Mouse (Mus musculus) brain, embryonic 14.5 days (tissue): Measurements from ENCODE around the gene Parl. TPM values are rescaled to one million over a fixed set of nuclear protein-coding genes. Genes with fewer than 3 reads are reported as not detected.

ENCODE experiments used
- DNase-seq: peaks from one replicate; pipeline ENCODE4 v3.0.0-alpha.2; 2011; ENCODE audit warnings: low read depth
- CTCF ChIP-seq: fragments of 200-500 bp; IDR thresholded peaks from 2 replicates; pipeline ENCODE4 v1.5.1; 2012; ENCODE audit warnings: inconsistent platforms, mild to moderate bottlenecking, moderate library complexity, borderline replicate concordance; ENCODE audit not compliant: insufficient read depth, insufficient read length; ENCODE audit errors: extremely low read depth
- POLR2A ChIP-seq: fragments of 200-500 bp; IDR thresholded peaks from 2 replicates; pipeline ENCODE4 v1.6.1; 2012; ENCODE audit warnings: mild to moderate bottlenecking, inconsistent platforms, borderline replicate concordance; ENCODE audit not compliant: poor library complexity, insufficient read depth, insufficient read length, severe bottlenecking; ENCODE audit errors: extremely low read depth
- polyA plus RNA-seq: library from polyadenylated mRNA; depleted of rRNA; stranded (reverse); fragments of >200 nt; gene quantifications from 2 replicates; pipeline ENCODE4 v1.2.3, GENCODE M21; 2012; rRNA removed

Gene Parl
- polyA plus RNA-seq, 1 experiment = 53.9 TPM

DNA sequence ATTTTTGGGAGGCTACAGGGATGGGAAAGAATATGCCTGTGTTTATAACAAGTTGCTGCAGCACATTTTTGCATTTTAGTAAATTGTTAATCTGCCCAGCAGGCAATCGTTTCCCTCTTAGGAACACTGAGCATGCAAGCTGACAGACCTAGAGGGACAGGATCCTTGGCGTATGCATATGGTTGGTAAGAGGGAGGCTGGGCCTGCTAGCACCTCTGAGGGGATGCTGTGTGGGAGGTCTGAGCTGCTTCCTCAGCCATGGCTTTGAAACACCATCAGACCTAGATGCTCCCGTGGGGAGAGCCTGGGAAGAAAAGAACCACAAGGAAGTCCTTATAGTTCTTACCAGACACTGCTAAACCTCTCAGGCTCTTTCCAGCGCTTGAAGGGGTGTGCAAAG, 67.8 kb downstream of the Parl start:
- DNase-seq = no peak
- TF ChIP-seq CTCF (no peak), POLR2A (no peak)

Other genes starting within 250 kb of the Parl start
- gene Klhl24, start 204.8 kb downstream of the Parl start, polyA plus RNA-seq = 39.1 and 46.6 TPM in 2 replicates
- gene Yeats2, start 161.3 kb downstream of the Parl start, polyA plus RNA-seq = 63.6 and 64.2 TPM in 2 replicates
- 4.5 and 4.6 TPM in 2 replicates for gene Map6d1, start 61.0 kb downstream of the Parl start, polyA plus RNA-seq
- 0.05 TPM in 1 of 2 replicates, not detected in the other for gene Cyp2ab1, start 23.0 kb upstream of the Parl start, polyA plus RNA-seq
- 269 and 333 TPM in 2 replicates for gene Abcc5, start 124.0 kb upstream of the Parl start, polyA plus RNA-seq
- gene Eif2b5, start 196.4 kb upstream of the Parl start, polyA plus RNA-seq = 56.7 and 61.0 TPM in 2 replicates
- gene Dvl3, start 214.6 kb upstream of the Parl start, polyA plus RNA-seq = 63.6 and 109 TPM in 2 replicates
- 1,266 and 1,281 TPM in 2 replicates for gene Ap2m1, start 233.1 kb upstream of the Parl start, polyA plus RNA-seq
- 67.5 TPM in 2 replicates for gene Abcf3, start 246.2 kb upstream of the Parl start, polyA plus RNA-seq